Mouse (Mus musculus): ENCODE results near the gene C1qb.

Gene C1qb

DNA sequence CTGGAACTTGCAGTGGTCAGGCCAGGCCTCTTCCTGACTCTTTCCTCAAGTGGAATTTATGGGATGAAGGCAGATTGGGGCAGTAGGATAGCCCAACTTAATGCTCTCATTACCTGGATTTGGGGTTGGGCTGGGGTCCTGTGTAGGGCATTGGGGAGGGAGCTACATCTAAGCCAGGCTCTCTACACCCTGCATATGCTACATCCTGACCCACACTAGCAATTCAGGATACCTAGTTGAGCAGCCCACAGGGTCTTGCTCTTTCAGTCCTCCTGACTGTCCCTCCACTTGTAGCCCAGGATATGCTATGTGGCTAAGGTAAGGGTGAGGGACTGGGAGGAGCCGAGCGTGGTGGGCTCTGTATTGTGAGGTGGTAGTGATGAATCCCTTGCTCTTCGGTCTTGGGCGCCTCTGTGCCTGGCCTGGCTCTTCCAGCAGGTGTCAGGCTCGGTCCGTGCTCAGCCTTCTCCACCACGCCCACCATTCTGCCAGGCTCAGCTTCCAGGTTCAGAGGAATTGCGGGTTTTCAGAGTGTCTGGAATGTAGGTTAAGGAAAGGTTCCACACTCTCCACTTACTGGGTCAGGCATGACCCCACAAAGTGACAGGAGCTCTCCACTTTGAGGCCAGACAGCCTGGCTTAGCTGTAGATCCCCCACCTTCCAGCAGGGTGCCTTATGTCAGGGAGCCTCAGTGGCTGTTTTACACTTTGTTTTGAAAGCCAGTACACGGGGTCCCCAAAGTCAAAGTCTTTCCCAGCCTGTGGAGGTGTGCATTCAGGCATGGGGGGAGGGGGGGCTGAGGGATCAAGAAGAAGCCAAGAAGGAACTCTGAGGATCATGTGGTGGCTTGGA lies 7.9 kb upstream of the C1qb start:
- no peak for DNase-seq

DNA sequence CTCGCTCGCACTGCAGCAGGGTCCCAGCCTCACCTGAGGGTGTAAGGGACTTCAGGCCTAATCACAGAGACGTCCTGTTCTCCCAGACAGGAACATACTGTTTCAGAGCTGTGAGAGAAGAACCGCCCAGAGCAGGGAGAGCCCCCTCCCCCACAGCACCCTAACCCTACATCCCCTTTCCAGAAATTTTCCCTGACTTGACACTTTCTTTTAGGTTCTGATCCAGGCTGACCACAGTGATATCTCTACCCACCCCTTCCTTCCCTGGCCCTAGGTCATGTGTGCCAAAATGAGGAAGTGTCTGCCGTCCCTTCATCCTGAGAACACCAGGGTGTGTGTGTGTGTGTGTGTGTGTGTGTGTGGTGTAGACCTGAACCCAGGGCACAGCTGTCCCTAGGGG lies 6.8 kb upstream of the C1qb start, which contains the start of gene C1qc:
C1qc (minus strand) TSS at position 255 of the 400 bp plus-strand sequence.
- DNase-seq = no peak

DNA sequence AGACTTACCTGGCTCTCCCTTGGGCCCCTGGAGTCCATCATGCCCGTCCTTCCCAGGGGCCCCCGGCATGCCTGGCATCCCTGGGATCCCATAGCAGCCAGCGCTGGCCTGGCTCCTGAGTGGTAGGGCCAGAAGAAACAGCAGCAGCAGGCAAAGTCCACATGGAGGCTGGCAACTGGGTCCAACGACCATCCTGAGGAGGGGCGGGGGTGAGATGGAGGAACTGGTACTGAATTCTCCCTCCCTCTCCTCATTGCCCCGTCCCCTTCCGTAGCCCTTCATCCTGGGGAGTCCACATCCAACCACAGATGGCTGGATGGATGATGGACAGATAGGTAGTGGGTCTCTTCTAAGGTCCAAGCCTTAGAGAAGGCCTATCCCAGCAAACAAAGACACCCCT lies 6.4 kb upstream of the C1qb start:
- no peak for DNase-seq

DNA sequence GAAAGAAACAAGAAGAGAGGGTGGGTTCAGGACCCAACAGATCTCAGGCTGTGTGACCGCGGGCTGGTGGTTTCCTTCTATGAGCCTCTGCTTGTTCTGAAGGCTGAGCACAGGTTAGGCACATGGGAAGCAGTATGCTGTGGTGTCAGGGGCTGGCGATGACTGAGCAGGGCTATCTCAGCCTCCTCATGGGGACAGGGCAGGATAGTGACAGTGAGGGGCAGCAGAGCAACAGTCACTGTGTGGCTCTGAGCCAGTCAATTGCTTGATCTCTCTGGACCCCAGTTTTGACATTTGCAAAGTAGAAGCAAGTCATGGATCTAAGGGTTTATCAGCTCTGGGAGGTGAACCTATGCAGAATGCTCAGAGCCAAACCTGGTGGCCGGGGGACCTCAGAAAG lies 5.1 kb upstream of the C1qb start:
- DNase-seq = no peak

GRCm38 (mm10) chr4:136889981-136890380 lies 4.0 kb upstream of the C1qb start:
- no peak for DNase-seq

GRCm38 (mm10) chr4:136887714-136888113 lies 1.7 kb upstream of the C1qb start:
- DNase-seq = no peak

- DNase-seq = no peak
These were observed 7.4 kb downstream of the C1qb start for GRCm38 (mm10) chr4:136878601-136879000.

DNA sequence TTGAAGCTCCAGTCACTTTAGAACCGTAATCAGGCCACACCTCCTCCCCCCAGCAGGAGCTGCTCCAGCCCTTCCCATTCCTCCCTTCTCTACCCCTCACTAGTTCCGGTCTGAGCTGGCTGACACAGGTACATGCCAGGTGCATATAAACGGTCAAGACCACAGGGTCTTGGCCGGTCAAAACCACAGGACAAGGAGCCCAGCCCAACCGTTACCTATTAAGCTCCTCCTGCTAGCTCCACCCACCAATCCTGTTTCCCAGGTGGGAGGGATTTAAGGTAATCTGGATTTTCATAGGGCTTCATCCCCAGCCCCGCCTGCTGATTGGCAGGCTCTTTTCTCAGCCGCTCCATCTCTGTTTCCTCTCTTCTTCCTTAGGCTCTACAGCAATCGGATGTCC lies 7.8 kb downstream of the C1qb start:
- DNase-seq = no peak

DNA sequence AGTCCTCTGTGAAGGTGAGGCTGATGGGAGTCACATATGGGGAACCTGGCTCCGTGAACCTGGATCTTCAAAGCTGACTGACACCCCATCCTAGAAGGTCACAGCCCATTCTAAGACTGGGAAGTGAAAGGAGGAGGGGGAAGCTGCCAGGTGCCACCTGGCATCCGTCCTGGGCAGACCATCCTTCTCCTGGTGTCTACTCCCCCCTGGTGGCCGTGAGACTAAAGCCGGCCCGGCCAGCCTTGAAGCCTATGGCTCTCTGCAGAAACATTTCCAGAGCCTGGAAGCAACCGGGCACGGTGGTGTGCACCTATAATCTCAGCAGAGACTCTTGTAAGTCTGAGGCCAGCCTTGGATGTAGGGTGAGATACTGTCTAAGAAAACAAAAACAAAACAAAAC lies 9.0 kb downstream of the C1qb start:
- DNase-seq = peak; percentile 38

DNA sequence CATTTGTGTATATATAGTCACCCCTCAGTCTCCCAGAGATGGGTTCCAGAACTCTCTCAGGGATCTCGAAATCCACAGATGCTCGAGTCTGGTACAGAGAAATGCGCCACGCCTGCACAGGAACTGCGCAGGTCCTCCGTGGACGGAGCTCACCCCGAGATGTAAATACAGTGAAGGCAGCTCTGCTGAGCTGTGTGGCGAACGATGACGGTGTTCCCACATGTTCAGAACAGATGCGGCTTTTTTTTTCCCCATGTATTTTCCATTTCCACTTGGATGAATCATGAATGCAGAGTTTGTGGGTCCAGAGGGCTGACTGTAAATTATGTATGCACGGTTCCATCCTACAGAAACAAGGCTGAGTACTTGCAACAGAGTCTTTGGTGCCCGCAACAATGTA lies 11.0 kb downstream of the C1qb start:
- no peak for DNase-seq

DNA sequence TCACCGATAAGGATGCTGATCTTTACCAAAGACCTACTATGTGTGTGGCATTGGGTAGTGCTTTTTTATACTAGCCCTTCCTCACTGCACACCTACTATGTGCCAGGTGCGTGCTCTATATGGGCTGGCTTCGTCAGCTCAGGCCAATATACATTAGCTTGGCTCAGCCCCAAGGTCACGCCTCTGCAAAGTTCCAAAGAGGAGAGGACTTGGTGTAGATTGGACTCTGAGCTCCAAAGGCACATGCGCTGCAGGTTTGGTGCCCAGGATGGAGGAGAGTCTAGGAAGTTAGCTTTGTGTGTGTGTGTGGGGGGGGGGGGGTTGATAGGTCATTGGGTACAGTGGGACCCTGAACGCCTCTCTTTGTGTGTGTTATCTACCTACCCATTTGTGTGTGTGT lies 17.6 kb downstream of the C1qb start:
- no peak for DNase-seq

GRCm38 (mm10) chr4:136867690-136868345 lies 18.2 kb downstream of the C1qb start:
- no peak for DNase-seq

DNA sequence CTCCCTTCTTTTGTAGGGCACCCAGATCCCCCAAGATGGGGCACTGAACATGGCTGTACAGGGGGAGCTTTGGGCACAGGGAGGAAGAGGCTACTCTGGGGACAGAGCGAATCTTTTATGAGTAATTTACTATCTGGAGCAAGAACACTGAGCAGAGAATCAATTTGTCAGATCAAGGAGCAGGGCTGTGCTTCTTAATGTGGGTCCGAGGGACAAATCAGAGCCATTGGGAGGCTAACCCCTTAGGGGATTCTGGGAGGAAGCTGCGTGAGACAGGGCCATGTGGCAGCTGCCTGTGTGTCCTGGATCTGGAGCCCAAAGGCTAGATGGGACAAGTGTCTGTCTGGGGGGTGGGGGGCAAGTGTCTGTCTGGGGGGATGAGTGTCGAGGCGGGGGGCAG lies 20.5 kb downstream of the C1qb start:
- DNase-seq = no peak

DNA sequence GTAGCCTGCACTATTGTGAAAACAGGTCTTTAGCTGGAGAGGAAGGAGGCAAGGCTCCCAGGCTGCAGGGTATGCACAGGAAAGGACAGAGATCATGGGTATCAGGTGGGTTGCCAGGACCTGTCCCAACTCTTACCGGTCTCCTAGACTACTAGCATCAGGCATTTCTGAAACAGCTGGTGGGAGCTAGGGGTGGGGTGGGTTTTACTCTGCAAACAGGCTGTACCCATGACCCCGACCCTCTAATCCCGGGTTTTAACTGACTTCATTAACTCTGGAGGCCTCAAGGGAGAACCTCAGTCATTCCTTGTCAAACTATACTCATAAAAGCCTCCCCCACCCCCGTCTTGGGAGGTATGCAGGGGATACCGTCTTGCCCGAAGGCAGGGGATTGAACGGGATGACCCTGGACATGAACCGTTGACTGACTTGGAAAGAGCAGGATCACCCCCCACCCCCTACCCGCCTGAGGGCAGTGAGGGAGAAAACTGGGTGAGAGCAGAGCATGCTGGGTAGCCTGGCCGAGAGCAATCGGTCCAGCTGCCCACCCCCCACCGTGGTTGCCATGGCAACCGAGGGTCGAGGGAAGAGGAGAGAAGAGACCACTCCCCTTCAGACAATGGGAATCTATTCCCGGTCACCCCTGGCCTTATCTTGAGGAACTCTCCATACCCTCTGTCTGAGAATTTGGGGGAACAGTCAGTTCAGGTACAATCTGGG lies 21.1 kb downstream of the C1qb start:
- no peak for DNase-seq

- no peak for DNase-seq
These were observed 22.5 kb downstream of the C1qb start for GRCm38 (mm10) chr4:136863517-136863916.

DNA sequence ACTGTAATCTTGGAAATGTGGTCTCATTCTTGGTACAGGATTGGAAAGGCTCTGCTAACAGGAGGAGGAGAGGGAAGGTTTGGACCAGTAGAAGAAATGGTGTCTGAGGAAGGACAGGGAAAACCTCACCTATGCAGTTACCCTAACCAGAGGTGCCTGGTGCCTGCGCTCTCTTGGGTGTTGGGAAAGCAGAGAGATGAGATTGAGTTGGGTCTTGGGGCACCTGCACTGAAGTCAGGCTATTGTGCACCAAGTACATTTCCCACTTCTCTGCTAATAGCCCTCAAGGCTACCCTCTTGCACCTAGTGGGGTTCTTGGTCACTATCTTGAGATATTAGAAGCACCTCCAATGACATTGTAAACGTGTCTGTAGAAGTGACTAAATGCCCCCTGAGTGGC lies 23.6 kb downstream of the C1qb start:
- DNase-seq = no peak

- no peak for DNase-seq
These were observed 24.2 kb downstream of the C1qb start for GRCm38 (mm10) chr4:136861806-136862205.

DNA sequence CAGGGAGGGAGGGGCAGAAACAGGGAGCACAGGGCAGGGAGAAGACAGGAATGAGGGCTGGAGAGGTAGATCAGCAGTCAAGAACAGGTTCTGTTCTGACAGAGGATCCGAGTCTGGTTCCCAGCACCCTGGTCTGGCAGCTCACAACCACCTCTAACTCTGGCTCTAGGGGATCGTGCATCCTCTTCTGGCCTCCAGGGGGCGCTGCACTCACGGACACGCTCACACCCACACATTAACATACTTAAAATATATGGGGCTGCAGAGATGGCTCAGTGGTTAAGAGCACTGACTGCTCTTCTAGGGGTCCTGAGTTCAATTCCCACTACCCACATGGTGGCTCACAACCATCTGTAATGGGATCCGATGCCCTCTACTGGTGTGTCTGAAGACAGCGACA lies 26.0 kb downstream of the C1qb start:
- no peak for DNase-seq

DNA sequence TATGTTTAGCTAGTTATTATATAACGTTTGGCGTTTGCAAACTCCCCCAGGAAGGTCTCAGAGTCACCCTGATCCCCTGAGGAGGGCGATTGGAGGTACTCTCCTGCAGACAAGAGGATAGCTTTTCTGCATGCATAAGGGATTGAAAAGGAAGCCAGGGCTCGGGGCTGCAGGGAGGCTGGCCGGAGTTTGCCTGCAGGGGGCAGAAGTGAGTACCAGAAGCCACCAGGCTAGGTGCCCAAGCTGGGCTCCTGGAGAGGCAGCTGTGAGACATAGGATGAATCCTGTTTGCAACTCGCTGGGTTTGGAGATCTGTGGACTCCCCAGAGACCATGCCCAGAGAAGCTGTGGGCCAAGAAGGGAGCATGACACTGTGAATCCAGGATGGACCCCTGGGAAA lies 30.9 kb downstream of the C1qb start:
- no peak for DNase-seq

DNA sequence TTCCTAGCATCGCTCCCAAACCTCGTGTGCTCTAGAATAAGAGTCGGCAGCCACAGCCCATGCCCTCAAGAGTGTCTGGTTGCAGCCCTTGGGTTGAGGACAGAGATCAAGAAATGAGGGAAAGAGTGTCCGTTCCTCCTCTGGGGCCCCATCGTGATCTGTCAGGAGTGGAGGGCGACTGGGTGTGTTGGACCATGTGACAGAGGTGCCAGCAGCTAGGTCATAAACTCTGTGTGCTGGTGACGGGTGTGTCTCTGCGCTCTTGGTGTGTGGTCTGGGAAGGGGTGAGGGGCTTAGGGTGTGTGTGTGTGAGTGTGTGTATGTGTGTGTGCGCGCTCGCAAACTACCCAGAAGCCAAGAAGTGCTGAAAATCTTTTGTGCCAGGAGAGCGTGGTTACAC lies 33.0 kb downstream of the C1qb start:
- DNase-seq = no peak

- no peak for DNase-seq
These were observed 33.9 kb downstream of the C1qb start for GRCm38 (mm10) chr4:136852119-136852518.

DNA sequence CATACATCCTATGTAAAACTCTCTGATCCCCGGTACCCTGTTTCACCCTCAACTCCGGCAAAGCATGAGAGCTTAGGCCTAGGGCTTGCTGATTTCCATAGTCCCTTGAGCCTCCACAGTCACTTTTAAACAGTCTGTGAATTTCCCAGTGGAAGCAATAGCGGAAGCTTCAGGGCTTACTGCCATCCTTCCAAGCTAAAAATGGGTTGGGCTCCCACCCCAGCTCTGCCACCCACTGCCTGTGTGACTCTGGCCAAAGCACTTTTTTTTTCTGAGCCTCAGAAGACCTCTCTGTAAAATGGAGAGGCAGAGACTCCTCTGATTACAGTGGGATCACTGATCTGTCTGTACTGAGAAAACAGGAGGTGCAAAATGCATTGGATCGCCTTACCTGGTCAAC lies 37.4 kb downstream of the C1qb start:
- DNase-seq = no peak

GRCm38 (mm10) chr4:136847166-136847565 lies 38.8 kb downstream of the C1qb start:
- DNase-seq = no peak

DNA sequence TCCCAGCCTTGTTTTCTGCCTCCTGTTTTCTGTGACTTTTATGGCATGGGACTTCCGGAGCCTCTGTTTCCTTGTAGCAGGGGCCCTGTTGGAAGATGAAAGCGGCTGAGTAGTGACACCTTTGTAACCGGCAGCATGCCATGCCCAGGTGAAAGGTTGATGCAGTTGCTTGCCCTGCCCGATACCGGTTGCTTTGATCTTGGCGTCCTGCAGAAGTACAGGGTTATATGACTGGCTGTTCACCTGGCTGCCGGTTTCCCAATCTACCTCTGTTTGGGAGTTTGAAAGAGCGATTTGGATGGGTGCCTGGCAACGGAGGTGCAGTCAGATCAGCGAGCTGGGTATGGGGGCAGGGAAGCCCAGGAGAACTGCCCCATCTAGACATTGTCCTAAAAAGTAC lies 43.2 kb downstream of the C1qb start:
- DNase-seq = no peak

All from liver (tissue).